Mouse (Mus musculus) right cerebral cortex, postnatal 36 days (tissue): ENCODE results near the gene Ift88.
"Not testable (repeated sequence)": the region's sequence is repeated elsewhere in the genome, so short reads cannot be mapped to it uniquely, and the experiment has no call there.

Experiments
- DNase-seq, 2 experiments: peaks; one replicate each; pipeline ENCODE4 v3.0.0; 2022; ENCODE audit warnings: low spot score in 2 of 2, mixed read lengths in 1 of 2

Gene Ift88

GRCm38 (mm10) chr14:57452516-57452915, 28.7 kb downstream of the Ift88 start:
- no peak for DNase-seq

- DNase-seq = no peak
These were observed 36.0 kb downstream of the Ift88 start for GRCm38 (mm10) chr14:57459883-57460282.

GRCm38 (mm10) chr14:57460326-57460725, 36.5 kb downstream of the Ift88 start:
- DNase-seq = not testable (repeated sequence)

GRCm38 (mm10) chr14:57462871-57463270, 39.0 kb downstream of the Ift88 start:
- DNase-seq = no peak

- peak; percentile 65 to 68 for DNase-seq
These were observed 51.2 kb downstream of the Ift88 start for GRCm38 (mm10) chr14:57475057-57475456.

GRCm38 (mm10) chr14:57482262-57482661, 58.4 kb downstream of the Ift88 start:
- no peak for DNase-seq

GRCm38 (mm10) chr14:57484183-57484582, 60.3 kb downstream of the Ift88 start:
- DNase-seq = no peak

- DNase-seq = no peak
These were observed 65.8 kb downstream of the Ift88 start for GRCm38 (mm10) chr14:57489696-57490095.

- DNase-seq = no peak
These were observed 70.0 kb downstream of the Ift88 start for GRCm38 (mm10) chr14:57493840-57494239.

- no peak for DNase-seq
These were observed 79.9 kb downstream of the Ift88 start for GRCm38 (mm10) chr14:57503729-57504128.

- no peak for DNase-seq
These were observed 85.7 kb downstream of the Ift88 start for GRCm38 (mm10) chr14:57509554-57509953.

- no peak for DNase-seq
These were observed 91.4 kb downstream of the Ift88 start for GRCm38 (mm10) chr14:57515156-57515762.

- DNase-seq = peak in 1 of 2 experiments; percentile 43
These were observed 93.1 kb downstream of the Ift88 start for GRCm38 (mm10) chr14:57517001-57517400.

- no peak for DNase-seq
These were observed 99.9 kb downstream of the Ift88 start for GRCm38 (mm10) chr14:57523762-57524161.

GRCm38 (mm10) chr14:57524671-57525387, 101.0 kb downstream of the Ift88 start, which contains the start of gene Il17d:
TSS of gene Il17d (plus strand) at chr14:57524777.
- no peak for DNase-seq

- peak; percentile 79 to 81 for DNase-seq
These were observed 101.7 kb downstream of the Ift88 start for GRCm38 (mm10) chr14:57525388-57526049.

- no peak for DNase-seq
These were observed 102.3 kb downstream of the Ift88 start for GRCm38 (mm10) chr14:57526050-57526623.

- DNase-seq = no peak
These were observed 103.3 kb downstream of the Ift88 start for GRCm38 (mm10) chr14:57527122-57527521.

GRCm38 (mm10) chr14:57527598-57527997, 103.7 kb downstream of the Ift88 start:
- DNase-seq = no peak

- DNase-seq = peak in 1 of 2 experiments; percentile 56
These were observed 105.4 kb downstream of the Ift88 start for GRCm38 (mm10) chr14:57529086-57529785.

GRCm38 (mm10) chr14:57529786-57530515, 106.1 kb downstream of the Ift88 start:
- no peak for DNase-seq
